Mouse (Mus musculus): ENCODE measurements around the gene Ccpg1os. TPM values are rescaled to one million over a fixed set of nuclear protein-coding genes. Genes with fewer than 3 reads are reported as not detected.

Ccpg1os gene
- 10 to 100 TPM in 3 of 4 experiments, 1 to 10 TPM in 1; 9.2 to 15.1 (median 13.6) TPM for total RNA-seq (2022)

DNA sequence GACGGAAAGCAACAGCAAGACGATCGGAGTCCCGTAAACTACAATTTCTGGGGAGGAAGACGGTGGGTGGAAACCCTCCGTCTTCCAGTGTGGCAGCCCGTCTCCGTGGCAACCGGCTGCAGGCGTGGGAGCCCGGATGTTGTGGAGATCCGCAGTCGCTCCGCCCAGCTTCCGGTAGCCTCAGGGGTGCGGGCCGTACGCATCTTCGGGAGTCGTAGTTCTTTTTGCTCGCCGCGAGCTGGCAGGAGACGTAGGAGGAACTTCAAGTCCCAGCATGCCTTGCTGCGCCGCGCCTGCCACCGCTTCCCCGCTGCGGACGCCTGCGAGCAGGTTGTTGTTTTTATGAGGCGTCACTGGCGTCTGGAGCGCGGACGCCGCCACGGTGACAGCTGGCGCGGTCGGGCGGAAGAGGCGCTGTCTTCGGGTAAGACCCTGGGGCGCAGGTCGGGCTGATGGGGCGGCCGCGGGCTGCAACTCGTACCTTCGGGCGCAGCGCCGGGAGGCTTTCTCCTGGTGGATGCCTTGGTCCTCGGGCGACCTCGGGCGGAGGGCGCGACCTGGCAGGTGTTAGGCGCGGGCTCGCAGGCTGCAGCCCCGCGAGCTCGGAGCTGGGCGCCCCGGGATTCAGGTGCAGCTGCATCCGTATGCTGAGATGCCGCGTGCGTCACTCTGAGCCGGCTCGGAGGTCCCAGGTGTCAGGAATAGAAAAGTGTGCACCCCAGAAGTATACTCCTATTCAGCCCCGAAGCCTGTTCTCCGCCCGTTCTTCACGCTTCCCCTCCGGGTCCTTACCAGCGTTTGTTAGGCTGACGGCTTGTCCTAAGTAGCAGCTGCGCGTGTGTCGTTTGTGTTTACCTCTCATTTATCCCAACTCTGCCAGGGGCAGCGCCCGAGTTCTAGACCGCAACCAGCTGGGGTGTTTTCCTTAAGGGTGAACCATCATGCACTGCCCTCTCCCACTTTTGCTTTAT is at the start of gene Ccpg1os, which contains the start of gene Ccpg1:
Ccpg1os (minus strand) TSS at position 133 of the 971 bp plus-strand sequence.
Ccpg1 (plus strand) TSS at position 180 of the 971 bp plus-strand sequence.
- peak; percentile 97 to 98 for DNase-seq (ENCODE audit: low spot score in 2 of 2)

- DNase-seq (ENCODE audit: low spot score in 2 of 2): no peak
Observed at GRCm38 (mm10) chr9:73033406-73033805, 48.2 kb upstream of the Ccpg1os start.

GRCm38 (mm10) chr9:73031421-73031820 is 46.2 kb upstream of the Ccpg1os start:
- DNase-seq (ENCODE audit: low spot score in 2 of 2): no peak

DNA sequence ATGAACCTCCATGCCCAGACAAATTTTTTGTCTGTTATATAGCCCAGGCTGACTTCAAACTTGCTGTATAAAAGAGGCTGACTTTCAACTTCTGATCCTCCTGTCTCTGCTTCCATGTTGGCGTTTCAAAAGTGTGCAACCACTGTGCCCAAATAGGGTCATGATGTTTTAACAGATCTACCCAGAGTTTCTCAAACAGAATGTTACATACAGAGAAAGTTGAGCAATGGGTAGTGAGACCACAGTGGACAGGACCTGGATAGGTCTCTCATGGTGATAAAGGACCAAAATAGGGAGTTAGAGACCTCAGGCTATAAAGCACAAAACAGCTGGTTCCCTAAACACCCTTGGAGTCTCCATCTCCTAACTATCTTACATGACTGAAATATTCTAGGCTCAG is 45.3 kb upstream of the Ccpg1os start:
- no peak for DNase-seq (ENCODE audit: low spot score in 2 of 2)

GRCm38 (mm10) chr9:73025818-73026636 is 40.8 kb upstream of the Ccpg1os start:
- no peak for DNase-seq (ENCODE audit: low spot score in 2 of 2)

DNA sequence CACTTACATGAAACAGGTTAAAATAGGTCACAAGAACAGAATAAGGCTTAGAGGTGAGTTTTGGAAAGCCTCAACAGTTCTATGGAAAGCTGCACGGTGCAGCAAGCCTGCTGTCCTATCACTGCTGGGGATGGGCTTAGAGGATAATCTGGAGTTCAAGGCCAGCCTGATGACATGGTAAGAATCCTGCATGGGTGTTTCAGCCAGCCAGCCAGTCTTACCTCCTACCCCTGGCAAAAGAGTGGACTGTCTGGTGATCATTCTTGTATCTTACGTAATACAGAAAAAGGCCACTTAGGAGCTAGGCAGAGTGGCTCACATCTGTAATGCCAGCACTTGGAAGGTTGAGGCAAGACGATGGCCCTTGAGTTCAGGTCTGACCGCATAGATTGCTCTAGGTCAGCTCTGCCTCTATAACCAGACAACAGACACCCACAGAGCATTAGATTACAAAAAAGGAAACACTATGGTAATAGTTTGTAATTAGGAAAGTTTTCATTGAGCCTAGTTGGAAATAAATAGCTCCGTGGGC is 35.5 kb upstream of the Ccpg1os start:
- DNase-seq (ENCODE audit: low spot score in 2 of 2): no peak

DNA sequence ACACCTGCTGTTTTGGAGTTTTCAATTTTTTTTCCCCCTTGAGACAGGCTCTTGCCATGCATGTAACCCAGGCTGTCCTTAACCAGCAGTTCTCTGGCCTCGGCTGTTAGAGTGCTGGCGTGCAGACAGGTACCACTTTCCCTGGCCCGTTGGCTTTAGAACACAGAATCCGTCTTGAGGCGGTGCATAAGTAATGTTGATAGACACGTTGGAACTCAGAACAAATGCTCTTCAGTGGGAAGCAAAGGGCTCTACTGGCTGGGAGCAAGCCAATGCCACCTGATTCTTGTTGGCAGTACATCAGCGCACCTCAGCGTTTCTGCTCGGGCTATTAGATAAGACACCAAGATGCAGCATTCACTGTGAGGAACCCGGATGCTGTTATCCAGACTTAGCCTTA is 34.7 kb upstream of the Ccpg1os start:
- no peak for DNase-seq (ENCODE audit: low spot score in 2 of 2)

GRCm38 (mm10) chr9:73014724-73015123 is 29.5 kb upstream of the Ccpg1os start:
- DNase-seq (ENCODE audit: low spot score in 2 of 2): peak; percentile 26 to 33

DNA sequence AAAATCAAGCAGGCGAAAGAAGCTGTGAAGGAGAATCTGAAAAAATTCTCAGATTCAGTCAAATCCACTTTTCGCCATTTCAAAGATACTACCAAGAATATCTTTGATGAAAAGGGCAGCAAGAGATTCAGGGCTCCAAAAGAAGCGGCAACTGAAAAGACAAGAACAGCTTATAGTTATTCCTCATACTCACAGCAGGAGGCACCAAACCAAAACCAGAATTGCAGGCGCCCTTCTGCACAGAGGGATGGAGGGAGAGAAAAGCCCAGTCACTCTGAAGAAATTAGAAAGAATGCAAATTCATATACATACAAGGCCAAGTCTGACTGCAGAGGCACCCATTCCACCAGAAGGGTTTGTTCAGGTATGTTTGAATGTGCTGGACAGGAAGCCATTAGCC is 27.4 kb upstream of the Ccpg1os start:
- no peak for DNase-seq (ENCODE audit: low spot score in 2 of 2)

GRCm38 (mm10) chr9:73008384-73008783 is 23.2 kb upstream of the Ccpg1os start:
- DNase-seq (ENCODE audit: low spot score in 2 of 2): no peak

- DNase-seq (ENCODE audit: low spot score in 2 of 2): no peak
Observed at GRCm38 (mm10) chr9:73006175-73006574, 21.0 kb upstream of the Ccpg1os start.

DNA sequence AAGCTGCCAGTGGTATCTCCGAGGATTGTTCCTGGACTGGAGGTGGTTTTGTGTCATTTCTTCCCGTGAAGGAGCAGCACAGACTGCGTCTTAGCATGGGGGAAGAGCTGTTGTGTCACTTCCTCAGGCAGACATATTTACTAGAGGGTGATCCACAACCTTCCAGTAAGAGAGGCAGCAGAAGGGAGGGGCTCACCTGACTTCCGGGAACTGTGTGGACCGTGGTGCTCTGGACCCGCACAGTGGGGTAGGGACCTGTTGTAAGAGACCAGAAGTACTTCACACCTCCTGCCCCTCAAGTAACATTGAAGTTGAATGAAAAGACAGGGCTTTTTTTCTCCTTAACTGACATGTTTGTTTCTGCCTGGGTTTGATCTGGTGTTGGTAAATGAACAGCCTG is 19.9 kb upstream of the Ccpg1os start:
- no peak for DNase-seq (ENCODE audit: low spot score in 2 of 2)

- no peak for DNase-seq (ENCODE audit: low spot score in 2 of 2)
Observed at GRCm38 (mm10) chr9:73004076-73004475, 18.9 kb upstream of the Ccpg1os start.

DNA sequence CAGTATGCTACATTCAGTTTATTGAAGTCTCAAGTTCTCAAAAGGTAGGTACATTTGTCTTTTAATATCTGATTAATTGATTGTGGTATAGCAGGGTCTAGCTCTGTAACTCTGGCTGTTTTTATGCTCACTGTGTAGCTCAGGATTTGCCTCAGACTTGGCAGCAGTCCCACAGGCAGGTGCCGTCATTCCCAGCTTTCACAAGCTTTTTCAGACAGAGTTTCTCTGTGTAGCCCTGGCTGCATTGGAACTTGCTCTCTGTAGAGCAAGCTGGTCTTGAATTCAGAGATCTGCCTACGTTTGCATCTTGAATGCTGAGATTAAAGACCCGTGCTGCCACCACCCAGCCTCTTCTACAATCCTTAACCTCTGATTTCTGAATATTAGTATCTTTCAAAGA is 17.0 kb upstream of the Ccpg1os start:
- no peak for DNase-seq (ENCODE audit: low spot score in 2 of 2)

DNA sequence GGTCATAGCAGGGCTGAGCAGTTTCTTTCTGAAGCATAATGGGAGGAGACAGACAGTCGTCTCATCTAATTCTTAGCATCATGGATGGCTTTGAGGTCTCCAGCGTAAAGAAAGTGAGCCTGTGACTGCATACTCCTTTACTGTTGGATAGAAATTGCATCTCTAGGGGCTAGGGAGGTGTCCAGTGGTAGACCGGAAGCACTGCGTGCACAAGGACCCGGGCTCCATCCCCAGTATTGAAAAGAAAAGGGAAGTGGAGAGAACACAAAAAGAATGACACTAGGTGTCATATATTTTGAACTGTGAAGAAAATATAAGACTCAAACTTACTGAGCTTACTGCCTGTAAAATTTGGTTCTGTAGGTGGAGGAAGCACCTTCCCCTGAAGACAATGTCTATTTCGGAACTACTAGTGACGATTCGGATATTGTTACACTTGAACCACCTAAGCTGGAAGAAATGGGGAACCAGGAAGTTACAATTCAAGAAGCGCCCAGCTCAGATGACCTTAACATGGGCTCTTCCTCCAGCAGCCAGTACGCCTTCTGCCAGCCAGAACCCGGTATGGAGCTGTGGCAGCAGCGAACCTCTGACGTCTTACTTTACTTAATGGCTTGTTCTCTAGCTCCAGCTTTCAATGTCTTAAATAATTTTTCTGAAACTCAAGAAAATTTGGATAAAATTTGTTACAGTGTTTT is 16.3 kb upstream of the Ccpg1os start:
- no peak for DNase-seq (ENCODE audit: low spot score in 2 of 2)

DNA sequence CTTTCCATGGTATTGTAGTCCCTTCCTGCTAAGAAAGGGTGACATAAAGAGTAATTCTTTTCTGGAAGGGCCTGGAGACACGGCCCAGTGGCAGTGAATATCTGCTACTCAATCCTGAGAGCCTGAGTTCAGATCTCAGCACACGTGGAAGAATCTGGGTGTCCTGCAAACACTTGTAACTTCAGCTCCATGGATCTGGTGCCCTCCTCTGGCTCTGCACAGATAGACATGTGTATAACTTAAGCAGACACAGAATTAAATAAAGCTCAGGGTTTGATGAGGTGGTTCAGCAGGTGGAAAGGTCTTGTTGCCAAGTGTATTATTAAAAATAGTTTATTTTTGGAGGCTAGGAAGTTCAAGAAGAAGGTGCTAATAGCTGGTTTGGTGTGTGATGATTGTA is 15.3 kb upstream of the Ccpg1os start:
- no peak for DNase-seq (ENCODE audit: low spot score in 2 of 2)

GRCm38 (mm10) chr9:72996806-72997205 is 11.6 kb upstream of the Ccpg1os start:
- DNase-seq (ENCODE audit: low spot score in 2 of 2): no peak

DNA sequence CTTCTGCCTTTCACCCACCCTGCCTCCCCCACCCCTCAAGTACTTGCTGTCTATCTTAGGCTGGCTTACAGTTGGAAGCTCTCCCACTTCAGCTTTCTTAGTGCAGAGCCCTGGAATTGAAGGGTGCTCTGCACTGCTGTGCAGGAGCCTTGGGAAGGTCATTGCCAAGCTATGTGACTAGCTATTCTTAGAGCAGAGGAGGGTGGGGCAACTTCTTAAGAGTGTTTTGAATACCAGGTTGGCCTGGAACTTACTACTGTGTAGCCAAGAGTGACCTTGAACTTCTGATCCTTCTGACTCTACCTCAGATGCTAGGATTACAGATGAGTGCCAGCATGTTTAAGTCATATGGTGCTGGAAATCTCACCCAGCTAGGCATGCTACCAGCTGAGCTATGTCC is 11.0 kb upstream of the Ccpg1os start:
- no peak for DNase-seq (ENCODE audit: low spot score in 2 of 2)

DNA sequence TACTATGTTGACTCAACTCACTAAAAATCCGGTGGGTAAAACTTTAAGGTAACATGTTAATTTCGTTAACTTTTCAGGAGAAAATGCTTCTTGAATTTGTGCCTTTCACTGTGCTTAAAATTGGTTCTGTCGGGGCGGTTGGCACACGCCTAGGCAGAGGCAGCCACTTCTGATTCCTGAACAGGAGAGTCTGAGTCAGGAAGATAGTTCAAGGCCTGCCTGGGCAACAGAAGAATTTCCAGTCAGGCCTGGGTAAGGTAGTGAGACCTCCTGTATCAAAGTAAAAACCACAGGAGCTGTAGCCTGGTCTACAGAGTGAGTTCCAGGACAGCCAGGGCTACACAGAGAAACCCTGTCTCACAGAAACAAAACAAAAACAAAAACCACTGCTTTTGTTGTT is 7.4 kb upstream of the Ccpg1os start:
- no peak for DNase-seq (ENCODE audit: low spot score in 2 of 2)

GRCm38 (mm10) chr9:72991420-72991819 is 6.2 kb upstream of the Ccpg1os start:
- DNase-seq (ENCODE audit: low spot score in 2 of 2): no peak

DNA sequence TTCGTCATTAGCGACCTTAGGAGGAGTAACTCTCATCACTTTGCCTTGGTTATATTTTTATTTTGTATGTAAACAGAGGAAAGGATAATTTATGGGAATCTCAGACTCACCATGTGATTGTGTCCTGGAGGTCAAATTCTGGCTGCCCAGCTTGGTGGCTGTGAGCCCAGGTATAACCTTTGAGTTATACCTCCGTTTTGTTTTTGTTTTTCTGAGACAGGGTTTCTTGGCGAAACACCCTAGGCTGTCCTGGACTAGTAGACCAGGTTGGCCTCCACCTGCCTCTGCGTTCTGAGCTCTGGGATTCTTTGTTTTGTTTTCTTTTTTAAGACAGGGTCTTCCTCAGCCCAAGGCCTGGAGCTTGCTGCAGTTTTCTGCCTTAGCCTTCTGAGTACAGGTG is 3.5 kb upstream of the Ccpg1os start:
- no peak for DNase-seq (ENCODE audit: low spot score in 2 of 2)
